Mouse (Mus musculus): ENCODE data around the gene Pakap. TPM values are rescaled to one million over a fixed set of nuclear protein-coding genes. Genes with fewer than 3 reads are reported as not detected.
A peak's percentile ranks its signal among the peaks of the same experiment; 100 is the strongest.
"Not testable (repeated sequence)": the region's sequence is repeated elsewhere in the genome, so short reads cannot be mapped to it uniquely, and the experiment has no call there.

The Pakap gene
- total and polyA plus RNA-seq, 2 experiments = 0.06 to 0.18 TPM

- WGBS = 87% methylated on average over 2 of the region's 2 CpGs
- H3K4me1 ChIP-seq (ENCODE audit: control insufficient read depth, insufficient read depth, low read length) = peaks cover 18% of the 10 kb centered on the region
- no peak overlapping the region for H3K27ac ChIP-seq (replicated peaks; ENCODE audit: insufficient read depth, low read depth, low read length)
- DNase-seq (ENCODE audit: extremely low read depth, low read depth, low spot score) = no peak
- no peak overlapping the region for H3K9ac ChIP-seq (ENCODE audit: low read depth, low read length)
- no peaks in the 10 kb centered on the region for H3K27me3 ChIP-seq (ENCODE audit: control insufficient read depth, insufficient read depth, low read length)
- H3K36me3 ChIP-seq (ENCODE audit: control insufficient read depth, insufficient read depth, low read length) = no peaks in the 10 kb centered on the region
- peaks cover 6% of the 10 kb centered on the region; the same call in 1 of the 2 replicates for H3K79me2 ChIP-seq (ENCODE audit: control insufficient read depth, insufficient read depth, low read length)
- H3K4me3 ChIP-seq (ENCODE audit: insufficient read depth, low read depth, low read length) = no peak overlapping the region
- TF ChIP-seq POLR2A (IDR thresholded peaks at IDR 0.05; ENCODE audit: extremely low read depth, insufficient read depth, low read length) (no peak), CTCF (IDR thresholded peaks at IDR 0.05; ENCODE audit: low read depth, low read length) (no peak)
These were observed 317.2 kb downstream of the Pakap start for GRCm38 (mm10) chr4:57885186-57885585.

- Histone ChIP-seq H3K4me3 (ENCODE audit: insufficient read depth, low read depth, low read length) (no peak overlapping the region), H3K4me1 (ENCODE audit: control insufficient read depth, insufficient read depth, low read length) (peaks cover 18% of the 10 kb centered on the region), H3K36me3 (ENCODE audit: control insufficient read depth, insufficient read depth, low read length) (no peaks in the 10 kb centered on the region), H3K9ac (ENCODE audit: low read depth, low read length) (no peak overlapping the region), H3K79me2 (ENCODE audit: control insufficient read depth, insufficient read depth, low read length) (peaks cover 2% of the 10 kb centered on the region; the same call in 1 of the 2 replicates), H3K27ac (replicated peaks; ENCODE audit: insufficient read depth, low read depth, low read length) (peak overlapping the region; percentile 60), H3K27me3 (ENCODE audit: control insufficient read depth, insufficient read depth, low read length) (no peaks in the 10 kb centered on the region)
- TF ChIP-seq CTCF (IDR thresholded peaks at IDR 0.05; ENCODE audit: low read depth, low read length) = no peak
- no peak for TF ChIP-seq POLR2A (IDR thresholded peaks at IDR 0.05; ENCODE audit: extremely low read depth, insufficient read depth, low read length)
- peak; percentile 71 for DNase-seq (ENCODE audit: extremely low read depth, low read depth, low spot score)
- 22% methylated on average over 11 of the region's 11 CpGs for WGBS
These were observed 318.3 kb downstream of the Pakap start for GRCm38 (mm10) chr4:57886066-57886887.

GRCm38 (mm10) chr4:57886888-57887230, 318.9 kb downstream of the Pakap start:
- no peak overlapping the region for H3K4me3 ChIP-seq (ENCODE audit: insufficient read depth, low read depth, low read length)
- H3K27me3 ChIP-seq (ENCODE audit: control insufficient read depth, insufficient read depth, low read length) = no peaks in the 10 kb centered on the region
- TF ChIP-seq CTCF (IDR thresholded peaks at IDR 0.05; ENCODE audit: low read depth, low read length) (no peak), POLR2A (IDR thresholded peaks at IDR 0.05; ENCODE audit: extremely low read depth, insufficient read depth, low read length) (no peak)
- WGBS = 36% methylated on average over 3 of the region's 3 CpGs
- no peaks in the 10 kb centered on the region for H3K36me3 ChIP-seq (ENCODE audit: control insufficient read depth, insufficient read depth, low read length)
- H3K9ac ChIP-seq (ENCODE audit: low read depth, low read length) = no peak overlapping the region
- peaks cover 2% of the 10 kb centered on the region; the same call in 1 of the 2 replicates for H3K79me2 ChIP-seq (ENCODE audit: control insufficient read depth, insufficient read depth, low read length)
- peak overlapping the region; percentile 60 for H3K27ac ChIP-seq (replicated peaks; ENCODE audit: insufficient read depth, low read depth, low read length)
- DNase-seq (ENCODE audit: extremely low read depth, low read depth, low spot score) = peak; percentile 92
- peaks cover 18% of the 10 kb centered on the region for H3K4me1 ChIP-seq (ENCODE audit: control insufficient read depth, insufficient read depth, low read length)

- no peak for DNase-seq (ENCODE audit: extremely low read depth, low read depth, low spot score)
- no peak overlapping the region for H3K27ac ChIP-seq (replicated peaks; ENCODE audit: insufficient read depth, low read depth, low read length)
- no peak overlapping the region for H3K4me3 ChIP-seq (ENCODE audit: insufficient read depth, low read depth, low read length)
- H3K36me3 ChIP-seq (ENCODE audit: control insufficient read depth, insufficient read depth, low read length) = no peaks in the 10 kb centered on the region
- 90% methylated on average over 2 of the region's 2 CpGs for WGBS
- TF ChIP-seq CTCF (IDR thresholded peaks at IDR 0.05; ENCODE audit: low read depth, low read length) (no peak), POLR2A (IDR thresholded peaks at IDR 0.05; ENCODE audit: extremely low read depth, insufficient read depth, low read length) (no peak)
- H3K9ac ChIP-seq (ENCODE audit: low read depth, low read length) = no peak overlapping the region
- peaks cover 2% of the 10 kb centered on the region; the same call in 1 of the 2 replicates for H3K79me2 ChIP-seq (ENCODE audit: control insufficient read depth, insufficient read depth, low read length)
- peaks cover 18% of the 10 kb centered on the region for H3K4me1 ChIP-seq (ENCODE audit: control insufficient read depth, insufficient read depth, low read length)
- H3K27me3 ChIP-seq (ENCODE audit: control insufficient read depth, insufficient read depth, low read length) = no peaks in the 10 kb centered on the region
These were observed 320.3 kb downstream of the Pakap start for GRCm38 (mm10) chr4:57888246-57888645.

- H3K9ac ChIP-seq (ENCODE audit: low read depth, low read length); DNase-seq (ENCODE audit: extremely low read depth, low read depth, low spot score); H3K4me3 ChIP-seq (ENCODE audit: insufficient read depth, low read depth, low read length); H3K79me2 ChIP-seq (ENCODE audit: control insufficient read depth, insufficient read depth, low read length); H3K36me3 ChIP-seq (ENCODE audit: control insufficient read depth, insufficient read depth, low read length); H3K27me3 ChIP-seq (ENCODE audit: control insufficient read depth, insufficient read depth, low read length); H3K27ac ChIP-seq (replicated peaks; ENCODE audit: insufficient read depth, low read depth, low read length): not testable (repeated sequence)
- H3K4me1 ChIP-seq (ENCODE audit: control insufficient read depth, insufficient read depth, low read length) = peaks cover 18% of the 10 kb centered on the region
- 89% methylated on average over 1 of the region's 1 CpGs for WGBS
These were observed 321.0 kb downstream of the Pakap start for GRCm38 (mm10) chr4:57888978-57889377.

- 93% methylated on average over 8 of the region's 8 CpGs for WGBS
- no peaks in the 10 kb centered on the region for H3K27me3 ChIP-seq (ENCODE audit: control insufficient read depth, insufficient read depth, low read length)
- H3K4me1 ChIP-seq (ENCODE audit: control insufficient read depth, insufficient read depth, low read length) = peaks cover 18% of the 10 kb centered on the region
- H3K36me3 ChIP-seq (ENCODE audit: control insufficient read depth, insufficient read depth, low read length) = no peaks in the 10 kb centered on the region
- H3K9ac ChIP-seq (ENCODE audit: low read depth, low read length) = no peak overlapping the region
- no peak overlapping the region for H3K27ac ChIP-seq (replicated peaks; ENCODE audit: insufficient read depth, low read depth, low read length)
- no peak overlapping the region for H3K4me3 ChIP-seq (ENCODE audit: insufficient read depth, low read depth, low read length)
- DNase-seq (ENCODE audit: extremely low read depth, low read depth, low spot score) = no peak
- H3K79me2 ChIP-seq (ENCODE audit: control insufficient read depth, insufficient read depth, low read length) = peaks cover 2% of the 10 kb centered on the region; the same call in 1 of the 2 replicates
- TF ChIP-seq POLR2A (IDR thresholded peaks at IDR 0.05; ENCODE audit: extremely low read depth, insufficient read depth, low read length) (no peak), CTCF (IDR thresholded peaks at IDR 0.05; ENCODE audit: low read depth, low read length) (no peak)
These were observed 321.8 kb downstream of the Pakap start for GRCm38 (mm10) chr4:57889773-57890172.

Data from liver, adult 2 months (tissue).